Mouse (Mus musculus) neutrophil, adult 59 days (primary cell): ENCODE results near the gene Gm6358. TPM values are rescaled to one million over a fixed set of nuclear protein-coding genes. Genes with fewer than 3 reads are reported as not detected.

Experiments
- total RNA-seq, 2 experiments: library from RNA; stranded (reverse); gene quantifications; 1 replicate in 1 of 2; 2 replicates in 1 of 2; pipeline ENCODE4 v1.2.4; 2023

Gm6358 gene
- not detected for total RNA-seq

GRCm38 (mm10) chr16:89140551-89140950 is at the start of gene Gm6358:
Gene Gm6358, plus strand, starts transcription at chr16:89140851.

GRCm38 (mm10) chr16:89150786-89151185 is 10.1 kb downstream of the Gm6358 start, which contains the start of gene Gm10061:
Gene Gm10061, plus strand, starts transcription at chr16:89151086.

GRCm38 (mm10) chr16:89157652-89158051 is 17.0 kb downstream of the Gm6358 start, which contains the start of gene Gm9789:
Gene Gm9789, plus strand, starts transcription at chr16:89157952.

GRCm38 (mm10) chr16:89169190-89169589 is 28.5 kb downstream of the Gm6358 start, which contains the start of gene Gm7735:
Gene Gm7735, plus strand, starts transcription at chr16:89169490.

GRCm38 (mm10) chr16:89174435-89174834 is 33.8 kb downstream of the Gm6358 start, which contains the start of gene 1110057P08Rik:
Gene 1110057P08Rik, plus strand, starts transcription at chr16:89174735.

Other genes with a start within 250 kb of the Gm6358 start
- not detected for gene Krtap19-5, start 244.4 kb upstream of the Gm6358 start, total RNA-seq
- gene Krtap19-9b, start 208.6 kb upstream of the Gm6358 start, total RNA-seq, result not detected
- gene Krtap16-3, start 178.0 kb upstream of the Gm6358 start, total RNA-seq, result not detected
- gene Krtap22-2, start 130.1 kb upstream of the Gm6358 start, total RNA-seq, result not detected
- gene Gm10229, start 125.6 kb upstream of the Gm6358 start, total RNA-seq, result not detected
- gene Krtap6-1, start 109.2 kb upstream of the Gm6358 start, total RNA-seq, result not detected
- gene Gm10228, start 99.4 kb upstream of the Gm6358 start, total RNA-seq, result not detected
- not detected for gene Krtap6-5, start 93.0 kb upstream of the Gm6358 start, total RNA-seq
- gene 1110025L11Rik, start 76.8 kb upstream of the Gm6358 start, total RNA-seq, result not detected
- not detected for gene Krtap6-3, start 56.8 kb upstream of the Gm6358 start, total RNA-seq
- not detected for gene Gm10061, start 10.2 kb downstream of the Gm6358 start, total RNA-seq
- not detected for gene Gm9789, start 17.1 kb downstream of the Gm6358 start, total RNA-seq
- not detected for gene Gm7735, start 28.6 kb downstream of the Gm6358 start, total RNA-seq
- not detected for gene 1110057P08Rik, start 33.9 kb downstream of the Gm6358 start, total RNA-seq
- not detected for gene Krtap20-2, start 65.0 kb downstream of the Gm6358 start, total RNA-seq